Mouse (Mus musculus): Measurements from ENCODE around the gene Cd151. TPM values are rescaled to one million over a fixed set of nuclear protein-coding genes. Genes with fewer than 3 reads are reported as not detected.

The Cd151 gene
- total RNA-seq, 2 experiments from 2014 or later = 299 to 300 TPM

GRCm38 (mm10) chr7:141483114-141483653 is 16.0 kb downstream of the Cd151 start:
- intact Hi-C loops (cut with DNase I) = loop anchor here (10.0 kb wide), 1 partner anchor 442 kb away; no protein-coding TSS in a partner anchor
- DNase-seq = no peak

GRCm38 (mm10) chr7:141484186-141485120 is 17.3 kb downstream of the Cd151 start:
- no peak for DNase-seq
- intact Hi-C loops (cut with DNase I) = loop anchor here (10.0 kb wide), 1 partner anchor 440 kb away; no protein-coding TSS in a partner anchor

GRCm38 (mm10) chr7:141485186-141485585 is 18.0 kb downstream of the Cd151 start:
- no peak for DNase-seq
- intact Hi-C loops (cut with DNase I) = loop anchor here (10.0 kb wide), 1 partner anchor 440 kb away; no protein-coding TSS in a partner anchor

GRCm38 (mm10) chr7:141485606-141486005 is 18.4 kb downstream of the Cd151 start:
- DNase-seq = no peak
- intact Hi-C loops (cut with DNase I) = loop anchor here (10.0 kb wide), 1 partner anchor 439 kb away; no protein-coding TSS in a partner anchor

GRCm38 (mm10) chr7:141486239-141486638 is 19.0 kb downstream of the Cd151 start:
- no peak for DNase-seq
- intact Hi-C loops (cut with DNase I) = loop anchor here (10.0 kb wide), 1 partner anchor 439 kb away; no protein-coding TSS in a partner anchor

GRCm38 (mm10) chr7:141487141-141487540 is 19.9 kb downstream of the Cd151 start:
- DNase-seq = no peak
- intact Hi-C loops (cut with DNase I) = loop anchor here (10.0 kb wide), 1 partner anchor 438 kb away; no protein-coding TSS in a partner anchor

GRCm38 (mm10) chr7:141491151-141491550 is 24.0 kb downstream of the Cd151 start:
- no peak for DNase-seq
- intact Hi-C loops (cut with DNase I) = no loop called here

- DNase-seq = no peak
- intact Hi-C loops (cut with DNase I) = no loop called here
Observed at GRCm38 (mm10) chr7:141492738-141493137, 25.5 kb downstream of the Cd151 start.

- no peak for DNase-seq
- intact Hi-C loops (cut with DNase I) = no loop called here
Observed at GRCm38 (mm10) chr7:141493729-141494128, 26.5 kb downstream of the Cd151 start.

- DNase-seq = no peak
- intact Hi-C loops (cut with DNase I) = no loop called here
Observed at GRCm38 (mm10) chr7:141495379-141495778, 28.2 kb downstream of the Cd151 start.

- DNase-seq = no peak
- intact Hi-C loops (cut with DNase I) = no loop called here
Observed at GRCm38 (mm10) chr7:141495940-141496339, 28.7 kb downstream of the Cd151 start.

- intact Hi-C loops (cut with DNase I) = no loop called here
- DNase-seq = no peak
Observed at GRCm38 (mm10) chr7:141497600-141497999, 30.4 kb downstream of the Cd151 start.

- no peak for DNase-seq
- intact Hi-C loops (cut with DNase I) = no loop called here
Observed at GRCm38 (mm10) chr7:141501820-141502555, 34.8 kb downstream of the Cd151 start.

GRCm38 (mm10) chr7:141502556-141502905 is 35.3 kb downstream of the Cd151 start:
- DNase-seq = no peak
- intact Hi-C loops (cut with DNase I) = no loop called here

GRCm38 (mm10) chr7:141506278-141506677 is 39.1 kb downstream of the Cd151 start:
- intact Hi-C loops (cut with DNase I) = no loop called here
- DNase-seq = no peak

- DNase-seq = no peak
- intact Hi-C loops (cut with DNase I) = no loop called here
Observed at GRCm38 (mm10) chr7:141508160-141508559, 41.0 kb downstream of the Cd151 start.

- intact Hi-C loops (cut with DNase I) = no loop called here
- no peak for DNase-seq
Observed at GRCm38 (mm10) chr7:141510196-141510595, 43.0 kb downstream of the Cd151 start.

- intact Hi-C loops (cut with DNase I) = no loop called here
- DNase-seq = no peak
Observed at GRCm38 (mm10) chr7:141510681-141511191, 43.5 kb downstream of the Cd151 start.

- peak in 1 of 2 experiments; percentile 24 for DNase-seq
- intact Hi-C loops (cut with DNase I) = no loop called here
Observed at GRCm38 (mm10) chr7:141517638-141518037, 50.4 kb downstream of the Cd151 start.

GRCm38 (mm10) chr7:141518296-141518695 is 51.1 kb downstream of the Cd151 start:
- no peak for DNase-seq
- intact Hi-C loops (cut with DNase I) = no loop called here

- DNase-seq = no peak
- intact Hi-C loops (cut with DNase I) = no loop called here
Observed at GRCm38 (mm10) chr7:141518926-141519325, 51.7 kb downstream of the Cd151 start.

Measured in heart, postnatal 36 days (tissue).